Mouse (Mus musculus): Measurements from ENCODE around the gene Itpr1.

- no peak for TF ChIP-seq CTCF (IDR thresholded peaks at IDR 0.05; ENCODE audit: low read depth)
- TF ChIP-seq EP300 (optimal IDR thresholded peaks at IDR 0.05), result no peak
These were observed 37.0 kb downstream of the Itpr1 start for GRCm38 (mm10) chr6:108249918-108250225.
